Mouse (Mus musculus) cortical plate, adult 2 months (tissue): Measurements from ENCODE around the gene Setd5. TPM values are rescaled to one million over a fixed set of nuclear protein-coding genes. Genes with fewer than 3 reads are reported as not detected.

Experiments
- H3K27ac ChIP-seq: fragments of 200-500 bp; 2 replicates; pipeline ENCODE4 v1.5.1; 2012; ENCODE audit warnings: low read length, control low read depth, inconsistent platforms; ENCODE audit not compliant: insufficient read depth
- H3K4me1 ChIP-seq: fragments of 200-500 bp; 2 replicates; pipeline ENCODE4 v1.6.1; 2011; ENCODE audit warnings: low read length; ENCODE audit not compliant: control insufficient read depth, insufficient read depth
- H3K4me3 ChIP-seq: fragments of 200-500 bp; 2 replicates; pipeline ENCODE4 v1.5.1; 2011; ENCODE audit warnings: mild to moderate bottlenecking, low read length, control low read depth; ENCODE audit not compliant: insufficient read depth
- CTCF ChIP-seq: fragments of 200-500 bp; IDR thresholded peaks from 2 replicates; pipeline ENCODE4 v1.5.1; 2011; ENCODE audit warnings: mild to moderate bottlenecking, control low read depth, low read length; ENCODE audit not compliant: insufficient read depth; ENCODE audit errors: extremely low read depth
- POLR2A ChIP-seq: fragments of 200-500 bp; IDR thresholded peaks from 2 replicates; pipeline ENCODE4 v1.6.1; 2011; ENCODE audit warnings: mild to moderate bottlenecking, low read length, control low read depth; ENCODE audit not compliant: insufficient read depth; ENCODE audit errors: extremely low read depth
- polyA plus RNA-seq: library from polyadenylated mRNA; depleted of rRNA; stranded (reverse); fragments of >200 nt; gene quantifications from 2 replicates; pipeline ENCODE4 v1.2.3, GENCODE M21; 2012

The Setd5 gene
- polyA plus RNA-seq, 1 experiment = 53.2 TPM

DNA sequence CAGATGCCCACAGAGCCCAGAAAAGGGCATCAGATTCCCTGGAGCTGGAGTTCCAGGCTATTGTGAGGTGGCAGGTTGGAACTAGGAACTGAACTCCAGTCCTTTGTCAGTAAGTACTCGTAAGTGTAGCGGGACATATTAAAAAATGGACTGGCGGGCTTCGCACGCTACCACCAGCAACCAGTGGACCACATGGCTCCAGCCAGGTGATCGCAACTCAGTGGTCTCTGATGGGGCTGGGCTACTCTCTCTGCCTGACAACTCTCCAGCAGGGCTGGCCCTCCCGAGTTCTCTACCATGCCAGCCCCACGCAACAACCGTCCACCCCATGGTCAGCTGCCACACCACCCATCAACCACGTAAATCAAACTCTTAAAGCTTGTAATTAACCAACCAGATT, 82.9 kb downstream of the Setd5 start:
- no peaks in the 10 kb centered on the region for H3K4me1 ChIP-seq
- no peak overlapping the region for H3K4me3 ChIP-seq
- H3K27ac ChIP-seq = no peak overlapping the region
- no peak for TF ChIP-seq POLR2A
- no peak for TF ChIP-seq CTCF

- Histone ChIP-seq H3K4me1 (0 out of 2 replicates have a peak, but pooled peaks cover 1% of the 10 kb centered on the region), H3K4me3 (no peak overlapping the region), H3K27ac (no peak overlapping the region)
- TF ChIP-seq POLR2A (no peak), CTCF (no peak)
These were observed 84.8 kb downstream of the Setd5 start for GRCm38 (mm10) chr6:113161982-113162381.

- Histone ChIP-seq H3K27ac (no peak overlapping the region), H3K4me1 (0 out of 2 replicates have a peak, but pooled peaks cover 1% of the 10 kb centered on the region), H3K4me3 (no peak overlapping the region)
- TF ChIP-seq CTCF (no peak), POLR2A (no peak)
These were observed 86.3 kb downstream of the Setd5 start for GRCm38 (mm10) chr6:113163513-113163912.

GRCm38 (mm10) chr6:113166661-113167251, 89.6 kb downstream of the Setd5 start:
- TF ChIP-seq POLR2A (peak; percentile 79), CTCF (no peak)
- H3K27ac ChIP-seq = 0 out of 2 replicates have a peak overlapping the region, but pooled peaks have one; percentile 41

DNA sequence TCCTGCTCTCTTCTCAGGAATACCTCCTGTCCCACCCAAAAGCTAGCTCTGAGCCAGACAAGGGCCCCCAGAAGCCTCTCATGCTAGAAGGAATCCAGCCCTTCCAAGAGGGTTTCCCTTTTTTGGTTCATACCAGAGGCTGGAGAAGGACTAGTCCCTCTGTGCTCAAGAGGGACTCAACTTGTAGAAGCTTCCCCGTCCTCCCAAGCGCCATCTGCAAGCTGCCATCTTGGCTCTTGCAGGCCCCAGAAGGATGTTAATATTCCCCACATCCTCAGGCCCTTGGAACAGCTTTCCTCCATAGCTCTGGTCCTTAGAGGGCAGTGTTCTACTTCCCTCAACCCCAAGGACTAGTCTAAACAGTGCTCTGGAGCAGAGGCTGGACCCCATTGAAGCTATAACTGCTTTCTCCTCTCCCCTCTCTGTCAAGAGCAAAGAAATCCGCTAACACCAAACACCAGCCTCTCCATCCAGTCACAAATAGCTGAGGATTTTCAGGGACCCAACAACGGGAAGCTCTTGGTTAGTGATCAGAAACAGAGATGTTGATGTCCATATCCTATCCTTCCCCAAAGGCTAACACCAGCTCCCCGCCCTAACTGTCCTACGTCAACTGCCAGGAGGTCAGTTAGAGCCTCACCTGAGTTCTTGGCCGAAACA, 91.3 kb downstream of the Setd5 start:
- TF ChIP-seq POLR2A (no peak), CTCF (no peak)
- H3K4me3 ChIP-seq = no peak overlapping the region
- H3K27ac ChIP-seq = no peak overlapping the region
- 0 out of 2 replicates have a peak, but pooled peaks cover 1% of the 10 kb centered on the region for H3K4me1 ChIP-seq

More at GRCm38 (mm10) chr6:113166661-113167251, 89.6 kb downstream of the Setd5 start:
- Histone ChIP-seq H3K4me3 (peak overlapping the region; percentile 42), H3K4me1 (0 out of 2 replicates have a peak, but pooled peaks cover 1% of the 10 kb centered on the region)

DNA sequence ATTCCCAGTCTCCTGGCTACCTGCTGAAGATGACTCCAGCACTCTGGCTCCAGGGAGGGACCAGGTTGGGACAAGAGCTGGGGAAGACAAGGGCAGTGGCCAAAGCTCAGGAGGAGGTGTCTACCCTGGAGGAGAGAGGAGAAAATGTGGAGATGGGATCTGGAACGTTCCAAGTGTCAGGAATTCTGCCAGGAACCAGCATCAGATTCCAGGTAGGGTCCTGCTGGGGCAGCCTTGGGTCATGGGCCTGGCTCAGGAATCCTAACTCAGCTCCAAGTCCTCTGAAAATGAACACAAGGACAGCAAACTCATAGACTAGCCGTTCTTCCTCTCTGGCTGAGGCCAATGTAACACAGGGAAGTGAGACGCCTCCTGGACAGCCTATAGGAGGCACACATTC, 92.7 kb downstream of the Setd5 start:
- H3K27ac ChIP-seq = no peak overlapping the region

GRCm38 (mm10) chr6:113170651-113171050, 93.5 kb downstream of the Setd5 start:
- no peak overlapping the region for H3K27ac ChIP-seq
- H3K4me3 ChIP-seq = no peak overlapping the region
- no peak for TF ChIP-seq CTCF
- no peak for TF ChIP-seq POLR2A
- H3K4me1 ChIP-seq = 0 out of 2 replicates have a peak, but pooled peaks cover 1% of the 10 kb centered on the region

More for the DNA sequence above, 92.7 kb downstream of the Setd5 start:
- H3K4me1 ChIP-seq = 0 out of 2 replicates have a peak, but pooled peaks cover 1% of the 10 kb centered on the region
- no peak for TF ChIP-seq CTCF
- TF ChIP-seq POLR2A = no peak
- no peak overlapping the region for H3K4me3 ChIP-seq

DNA sequence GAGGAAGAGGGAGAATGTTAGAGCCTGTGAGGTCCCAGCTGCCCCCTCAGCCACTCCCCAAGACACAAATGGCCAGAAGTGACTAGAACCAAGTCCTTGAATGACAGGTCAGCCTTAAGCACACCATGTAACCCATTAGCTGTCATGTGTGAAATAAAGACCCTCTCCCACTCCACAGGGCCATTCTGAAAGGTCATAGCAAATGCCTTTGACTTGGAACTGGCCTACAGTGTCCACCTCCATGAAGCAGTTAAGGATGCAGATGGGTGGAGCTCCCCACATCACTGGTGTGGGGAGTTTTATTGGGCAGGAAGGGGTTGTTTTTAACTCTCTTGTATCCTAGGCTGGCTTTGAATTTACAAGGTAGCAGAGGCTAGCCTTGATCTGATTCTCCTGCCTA, 94.8 kb downstream of the Setd5 start:
- no peak for TF ChIP-seq CTCF
- H3K27ac ChIP-seq = no peak overlapping the region
- H3K4me1 ChIP-seq = no peaks in the 10 kb centered on the region
- H3K4me3 ChIP-seq = no peak overlapping the region

GRCm38 (mm10) chr6:113172568-113172967, 95.4 kb downstream of the Setd5 start:
- Histone ChIP-seq H3K4me3 (no peak overlapping the region), H3K27ac (no peak overlapping the region), H3K4me1 (no peaks in the 10 kb centered on the region)
- TF ChIP-seq CTCF (peak; percentile 66), POLR2A (no peak)

DNA sequence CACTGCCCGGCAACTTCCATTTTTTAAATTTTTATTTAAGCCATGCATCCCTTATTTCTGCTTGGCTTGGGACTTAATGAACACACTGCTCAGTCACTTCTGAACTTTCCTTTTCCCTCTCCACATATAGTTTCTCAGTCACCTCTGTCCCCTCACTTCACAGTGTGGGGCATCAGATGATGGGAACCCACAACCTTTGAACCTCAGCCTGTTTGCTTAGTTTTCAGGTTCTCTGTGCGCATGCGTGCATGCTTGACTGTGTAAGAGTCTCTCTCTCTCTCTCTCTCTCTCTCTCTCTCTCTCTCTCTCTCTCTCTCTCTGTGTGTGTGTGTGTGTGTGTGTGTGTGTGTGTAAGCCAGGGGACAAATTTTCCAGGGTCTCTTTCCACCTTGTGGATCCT, 98.3 kb downstream of the Setd5 start:
- no peak overlapping the region for H3K27ac ChIP-seq
- TF ChIP-seq CTCF (no peak), POLR2A (no peak)

More for the DNA sequence above, 98.3 kb downstream of the Setd5 start:
- Histone ChIP-seq H3K4me1 (peaks cover 10% of the 10 kb centered on the region), H3K4me3 (no peak overlapping the region)
